Mouse (Mus musculus) brain, embryonic 14.5 days (tissue): Measurements from ENCODE around the gene Olfr25.

Source experiments
- CTCF ChIP-seq: fragments of 200-500 bp; IDR thresholded peaks from 2 replicates; pipeline ENCODE4 v1.5.1; 2012; ENCODE audit warnings: inconsistent platforms, mild to moderate bottlenecking, moderate library complexity, borderline replicate concordance; ENCODE audit not compliant: insufficient read depth, insufficient read length; ENCODE audit errors: extremely low read depth
- POLR2A ChIP-seq: fragments of 200-500 bp; IDR thresholded peaks from 2 replicates; pipeline ENCODE4 v1.6.1; 2012; ENCODE audit warnings: mild to moderate bottlenecking, inconsistent platforms, borderline replicate concordance; ENCODE audit not compliant: poor library complexity, insufficient read depth, insufficient read length, severe bottlenecking; ENCODE audit errors: extremely low read depth

GRCm38 (mm10) chr9:38328760-38329159, at the start of gene Olfr25:
- no peak for TF ChIP-seq CTCF
- TF ChIP-seq POLR2A: no peak
